21 mouse cellular contexts compared by ENCODE assay signal in genomic region chr3:126975409-126975808, GRCm38 (mm10).
DNase-seq lines count a peak whose midpoint lies in the region; ATAC-seq and TF ChIP-seq lines count a peak whose summit lies in the region.
"Had no signal": no experiment of that assay in that cellular context is flagged by ENCODE, and none has a peak within 500 bp of the region (broad histone marks: within the 10 kb centered on the region; RNA-seq: fewer than 3 reads in every experiment).

No protein-coding gene starts in this region.

- no peak overlapping the region for H3K4me3 ChIP-seq in hindbrain, embryonic 10.5 days
- H3K4me3 ChIP-seq in hindbrain, embryonic 13.5 days: no peak overlapping the region
- H3K4me3 ChIP-seq in kidney, embryonic 14.5 days (ENCODE audit: low read length): no peak overlapping the region
- no peak overlapping the region for H3K4me3 ChIP-seq in testis, adult 2 months (ENCODE audit: control insufficient read depth, low read depth, low read length)
- H3K4me3 ChIP-seq: embryonic facial prominence, embryonic 15.5 days; erythroblast, embryonic 14.5 days; forebrain, embryonic 10.5 days; gastrocnemius, adult 2 months had no signal

- no peak for ATAC-seq in hindbrain, embryonic 13.5 days (ENCODE audit: low FRiP score)
- ATAC-seq in kidney, embryonic 14.5 days (ENCODE audit: low FRiP score, low TSS enrichment): 0 out of 2 replicates have a peak, but pooled peaks have one; percentile 43
- ATAC-seq: forebrain, embryonic 14.5 days had no signal

- H3K36me3 ChIP-seq in hindbrain, embryonic 10.5 days: peaks cover 26% of the 10 kb centered on the region
- H3K36me3 ChIP-seq in hindbrain, embryonic 13.5 days: peaks cover 39% of the 10 kb centered on the region
- no peaks in the 10 kb centered on the region for H3K36me3 ChIP-seq in kidney, embryonic 14.5 days (ENCODE audit: control insufficient read depth, insufficient read depth, low read length)
- no peaks in the 10 kb centered on the region for H3K36me3 ChIP-seq in testis, adult 2 months (ENCODE audit: control insufficient read depth, insufficient read depth, low read length)
- H3K36me3 ChIP-seq: embryonic facial prominence, embryonic 15.5 days had no signal

- H3K27me3 ChIP-seq in hindbrain, embryonic 10.5 days (ENCODE audit: insufficient read depth, poor library complexity, severe bottlenecking): no peaks in the 10 kb centered on the region
- no peaks in the 10 kb centered on the region for H3K27me3 ChIP-seq in hindbrain, embryonic 13.5 days
- H3K27me3 ChIP-seq in kidney, embryonic 14.5 days (ENCODE audit: control insufficient read depth, insufficient read depth, low read length): no peaks in the 10 kb centered on the region
- H3K27me3 ChIP-seq in testis, adult 2 months (ENCODE audit: control insufficient read depth, insufficient read depth, low read length): no peaks in the 10 kb centered on the region
- H3K27me3 ChIP-seq: embryonic facial prominence, embryonic 15.5 days had no signal

- peaks cover 14% of the 10 kb centered on the region for H3K4me1 ChIP-seq in hindbrain, embryonic 10.5 days (replicated peaks)
- H3K4me1 ChIP-seq in hindbrain, embryonic 13.5 days (replicated peaks): peaks cover 8% of the 10 kb centered on the region; the same call in 1 of the 2 replicates
- H3K4me1 ChIP-seq in kidney, embryonic 14.5 days (ENCODE audit: control insufficient read depth, insufficient read depth, low read length): no peaks in the 10 kb centered on the region
- no peaks in the 10 kb centered on the region for H3K4me1 ChIP-seq in testis, adult 2 months (ENCODE audit: control insufficient read depth, insufficient read depth, low read length)
- H3K4me1 ChIP-seq: embryonic facial prominence, embryonic 15.5 days had no signal

- peak overlapping the region; percentile 42; the same call in 1 of the 2 replicates for H3K27ac ChIP-seq in hindbrain, embryonic 10.5 days
- H3K27ac ChIP-seq in hindbrain, embryonic 13.5 days: no peak overlapping the region
- no peak overlapping the region for H3K27ac ChIP-seq in kidney, embryonic 14.5 days (ENCODE audit: low read depth, low read length)
- H3K27ac ChIP-seq in testis, adult 2 months (ENCODE audit: control insufficient read depth, insufficient read depth, low read depth, low read length): 0 out of 2 replicates have a peak overlapping the region, but pooled peaks have one; percentile 13
- H3K27ac ChIP-seq: embryonic facial prominence, embryonic 15.5 days; forebrain, embryonic 10.5 days; gastrocnemius, adult 2 months had no signal

- 77% methylated on average over 5 of the region's 5 CpGs for WGBS in hindbrain, embryonic 10.5 days
- 72% methylated on average over 5 of the region's 5 CpGs for WGBS in hindbrain, embryonic 13.5 days
- 76% methylated on average over 5 of the region's 5 CpGs for WGBS in kidney, embryonic 14.5 days

- no peak for TF ChIP-seq CTCF in testis, adult 2 months (IDR thresholded peaks at IDR 0.05; ENCODE audit: control insufficient read depth, insufficient read depth, insufficient replicate concordance, low read depth, low read length)

- no peak overlapping the region for H3K4me2 ChIP-seq in hindbrain, embryonic 13.5 days
- H3K4me2 ChIP-seq in kidney, embryonic 14.5 days (replicated peaks; ENCODE audit: low read depth, low read length): no peak overlapping the region
- H3K4me2 ChIP-seq: embryonic facial prominence, embryonic 15.5 days had no signal

- no peak for TF ChIP-seq POLR2A in testis, adult 2 months (IDR thresholded peaks at IDR 0.05; ENCODE audit: control insufficient read depth, low read depth, low read length)

- H3K9ac ChIP-seq in hindbrain, embryonic 13.5 days: no peak overlapping the region
- no peak overlapping the region for H3K9ac ChIP-seq in kidney, embryonic 14.5 days (ENCODE audit: low read depth, low read length)
- H3K9ac ChIP-seq: embryonic facial prominence, embryonic 15.5 days had no signal

- DNase-seq in hindbrain, embryonic 10.5 days (ENCODE audit: low spot score): no peak
- no peak for DNase-seq in kidney, postnatal 14 days
- peak; percentile 21 for DNase-seq in kidney, postnatal 10 days
- DNase-seq in kidney, postnatal 25 days: no peak
- no peak for DNase-seq in testis, postnatal 10 days (ENCODE audit: low spot score)
- DNase-seq: adrenal gland, postnatal 10 days; cerebellum, adult 11 months; cerebellum, adult 8-10 months; cerebellum, postnatal 14 days; embryo, embryonic 11 days; gastrocnemius, adult 2 months; gastrocnemius, postnatal 25 days; heart, postnatal 10 days; heart, postnatal 4 days had no signal

- no peaks in the 10 kb centered on the region for H3K9me3 ChIP-seq in hindbrain, embryonic 10.5 days
- no peaks in the 10 kb centered on the region for H3K9me3 ChIP-seq in hindbrain, embryonic 13.5 days
- no peaks in the 10 kb centered on the region for H3K9me3 ChIP-seq in kidney, embryonic 14.5 days (ENCODE audit: control insufficient read depth, low read length)
- H3K9me3 ChIP-seq: embryonic facial prominence, embryonic 15.5 days; forebrain, embryonic 10.5 days had no signal

Comparison
In these comparisons a context has a peak if more than half of its experiments do, and no peak if none do; other contexts are left out.
1. H3K27ac ChIP-seq: peak in hindbrain, embryonic 10.5 days (single experiment) and testis, adult 2 months (single experiment); none in hindbrain, embryonic 13.5 days (single experiment) and kidney, embryonic 14.5 days (single experiment).